Mouse (Mus musculus) heart, embryonic 13.5 days (tissue): Measurements from ENCODE around the gene Ghdc. TPM values are rescaled to one million over a fixed set of nuclear protein-coding genes. Genes with fewer than 3 reads are reported as not detected.
"Not testable (repeated sequence)": the region's sequence is repeated elsewhere in the genome, so short reads cannot be mapped to it uniquely, and the experiment has no call there.

Experiments
- ATAC-seq: fragments of 200-750 bp; cut with Nextera tagmentation; 2 replicates; pipeline ENCODE4 v1.8.0; 2017; ENCODE audit warnings: moderate TSS enrichment; ENCODE audit not compliant: insufficient number of reproducible peaks, low FRiP score, low TSS enrichment; ENCODE audit errors: extremely low read depth
- H3K27ac ChIP-seq: fragments of 300-500 bp; sonication (generic); replicated peaks from 2 replicates; pipeline ENCODE4 v1.5.1; 2015; ENCODE audit warnings: moderate library complexity, mild to moderate bottlenecking, inconsistent platforms
- H3K27me3 ChIP-seq: fragments of 300-500 bp; sonication (generic); replicated peaks from 2 replicates; pipeline ENCODE4 v1.6.1; 2015; ENCODE audit warnings: mild to moderate bottlenecking, inconsistent platforms
- H3K36me3 ChIP-seq: fragments of 300-500 bp; sonication (generic); 2 replicates; pipeline ENCODE4 v1.6.1; 2015; ENCODE audit warnings: mild to moderate bottlenecking, inconsistent platforms
- H3K4me1 ChIP-seq: fragments of 300-500 bp; sonication (generic); 2 replicates; pipeline ENCODE4 v1.6.1; 2015; ENCODE audit warnings: inconsistent platforms
- H3K4me2 ChIP-seq: fragments of 300-500 bp; sonication (generic); 2 replicates; pipeline ENCODE4 v1.6.1; 2015; ENCODE audit warnings: inconsistent platforms, mild to moderate bottlenecking, moderate library complexity
- H3K4me3 ChIP-seq: fragments of 300-500 bp; sonication (generic); 2 replicates; pipeline ENCODE4 v1.5.1; 2015; ENCODE audit warnings: moderate library complexity, mild to moderate bottlenecking, inconsistent platforms
- H3K9ac ChIP-seq: fragments of 300-500 bp; sonication (generic); 2 replicates; pipeline ENCODE4 v1.6.1; 2015; ENCODE audit warnings: inconsistent platforms, mild to moderate bottlenecking, moderate library complexity
- H3K9me3 ChIP-seq: fragments of 300-500 bp; sonication (generic); 2 replicates; pipeline ENCODE4 v1.6.1; 2016; ENCODE audit warnings: inconsistent platforms
- WGBS: fragments of 180-500 bp; shearing (Covaris S2); methylation state at CpG from one replicate; pipeline ENCODE4 v1.1.7; 2015; ENCODE audit warnings: mixed read lengths; 5-methylcytosine and 5-hydroxymethylcytosine counted together
- polyA plus RNA-seq: library from polyadenylated mRNA; unstranded; fragments of >200 nt; fragmentation: Nextera tagmentation; extraction: Ambion mirVana; gene quantifications from 2 replicates; pipeline ENCODE4 v1.2.1, GENCODE M21; 2015

Gene Ghdc
- polyA plus RNA-seq, 1 experiment from 2014 or later: 6.0 TPM

GRCm38 (mm10) chr11:100806380-100807305 is 35.9 kb upstream of the Ghdc start:
- H3K4me1 ChIP-seq: peaks cover 45% of the 10 kb centered on the region
- peak overlapping the region; percentile 29; the same call in 1 of the 2 replicates for H3K27ac ChIP-seq
- WGBS: 67% methylated on average over 20 of the region's 20 CpGs

GRCm38 (mm10) chr11:100805535-100805934 is 34.8 kb upstream of the Ghdc start:
- H3K27ac ChIP-seq: peak overlapping the region; percentile 59
- 33% methylated on average over 7 of the region's 7 CpGs for whole genome bisulfite sequencing
- H3K9ac ChIP-seq: peak overlapping the region; percentile 40; the same call in 1 of the 2 replicates
- no peaks in the 10 kb centered on the region for H3K27me3 ChIP-seq
- no peak for ATAC-seq
- H3K4me2 ChIP-seq: no peak overlapping the region
- H3K4me1 ChIP-seq: peaks cover 38% of the 10 kb centered on the region
- no peak overlapping the region for H3K4me3 ChIP-seq
- H3K9me3 ChIP-seq: no peaks in the 10 kb centered on the region
- H3K36me3 ChIP-seq: peaks cover 65% of the 10 kb centered on the region

More at GRCm38 (mm10) chr11:100806380-100807305, 35.9 kb upstream of the Ghdc start:
- Histone ChIP-seq H3K9me3 (no peaks in the 10 kb centered on the region; the same call in 1 of the 2 replicates), H3K27me3 (no peaks in the 10 kb centered on the region), H3K36me3 (peaks cover 60% of the 10 kb centered on the region), H3K4me3 (no peak overlapping the region), H3K9ac (no peak overlapping the region), H3K4me2 (no peak overlapping the region)
- ATAC-seq: no peak

GRCm38 (mm10) chr11:100804409-100804808 is 33.7 kb upstream of the Ghdc start:
- no peak for ATAC-seq
- Histone ChIP-seq H3K4me1 (peaks cover 31% of the 10 kb centered on the region), H3K4me3 (no peak overlapping the region), H3K27me3 (no peaks in the 10 kb centered on the region), H3K36me3 (peaks cover 74% of the 10 kb centered on the region), H3K9me3 (no peaks in the 10 kb centered on the region), H3K27ac (no peak overlapping the region), H3K9ac (no peak overlapping the region), H3K4me2 (no peak overlapping the region)
- 92% methylated on average over 10 of the region's 10 CpGs for whole genome bisulfite sequencing

GRCm38 (mm10) chr11:100799426-100799825 is 28.7 kb upstream of the Ghdc start:
- Histone ChIP-seq H3K27ac (no peak overlapping the region), H3K4me1 (no peaks in the 10 kb centered on the region), H3K9me3 (no peaks in the 10 kb centered on the region), H3K4me2 (no peak overlapping the region), H3K27me3 (no peaks in the 10 kb centered on the region), H3K9ac (no peak overlapping the region), H3K4me3 (no peak overlapping the region), H3K36me3 (peaks cover 87% of the 10 kb centered on the region)
- no peak for ATAC-seq
- 84% methylated on average over 5 of the region's 5 CpGs for WGBS

GRCm38 (mm10) chr11:100796585-100796984 is 25.8 kb upstream of the Ghdc start:
- Histone ChIP-seq H3K4me1 (peaks cover 3% of the 10 kb centered on the region; the same call in 1 of the 2 replicates), H3K36me3 (peaks cover 81% of the 10 kb centered on the region), H3K9me3 (no peaks in the 10 kb centered on the region), H3K27ac (no peak overlapping the region), H3K27me3 (no peaks in the 10 kb centered on the region), H3K4me3 (no peak overlapping the region), H3K4me2 (no peak overlapping the region), H3K9ac (no peak overlapping the region)
- ATAC-seq: no peak
- 70% methylated on average over 8 of the region's 8 CpGs for WGBS

- ATAC-seq: no peak
- Histone ChIP-seq H3K9ac (no peak overlapping the region), H3K4me3 (no peak overlapping the region), H3K27me3 (no peaks in the 10 kb centered on the region), H3K36me3 (peaks cover 83% of the 10 kb centered on the region), H3K4me1 (peaks cover 7% of the 10 kb centered on the region; the same call in 1 of the 2 replicates), H3K4me2 (no peak overlapping the region), H3K9me3 (no peaks in the 10 kb centered on the region), H3K27ac (no peak overlapping the region)
- 92% methylated on average over 2 of the region's 2 CpGs for WGBS
Observed at GRCm38 (mm10) chr11:100795386-100795785, 24.6 kb upstream of the Ghdc start.

GRCm38 (mm10) chr11:100791457-100792049 is 20.8 kb upstream of the Ghdc start:
- H3K27ac ChIP-seq: no peak overlapping the region; the same call in 1 of the 2 replicates

GRCm38 (mm10) chr11:100790644-100791043 is 19.9 kb upstream of the Ghdc start:
- not testable (repeated sequence) for H3K9me3 ChIP-seq, H3K4me3 ChIP-seq, H3K4me1 ChIP-seq, H3K4me2 ChIP-seq, H3K27ac ChIP-seq, ATAC-seq, H3K27me3 ChIP-seq, H3K9ac ChIP-seq
- 86% methylated on average over 9 of the region's 9 CpGs for WGBS
- H3K36me3 ChIP-seq: peaks cover 93% of the 10 kb centered on the region

More at GRCm38 (mm10) chr11:100791457-100792049, 20.8 kb upstream of the Ghdc start:
- H3K9me3 ChIP-seq: no peaks in the 10 kb centered on the region
- no peak overlapping the region for H3K9ac ChIP-seq
- no peaks in the 10 kb centered on the region for H3K27me3 ChIP-seq
- WGBS: 85% methylated on average over 2 of the region's 2 CpGs
- H3K4me3 ChIP-seq: no peak overlapping the region
- ATAC-seq: no peak
- H3K4me2 ChIP-seq: no peak overlapping the region
- H3K36me3 ChIP-seq: peaks cover 92% of the 10 kb centered on the region
- H3K4me1 ChIP-seq: peaks cover 7% of the 10 kb centered on the region; the same call in 1 of the 2 replicates

GRCm38 (mm10) chr11:100789702-100790101 is 18.9 kb upstream of the Ghdc start:
- no peak for ATAC-seq
- Histone ChIP-seq H3K27ac (no peak overlapping the region), H3K36me3 (peaks cover 93% of the 10 kb centered on the region), H3K4me3 (no peak overlapping the region), H3K9me3 (no peaks in the 10 kb centered on the region), H3K4me2 (no peak overlapping the region), H3K4me1 (peaks cover 7% of the 10 kb centered on the region; the same call in 1 of the 2 replicates), H3K9ac (no peak overlapping the region), H3K27me3 (no peaks in the 10 kb centered on the region)
- WGBS: 86% methylated on average over 3 of the region's 3 CpGs

- Histone ChIP-seq H3K4me3 (no peak overlapping the region), H3K4me2 (no peak overlapping the region), H3K9ac (no peak overlapping the region), H3K27me3 (no peaks in the 10 kb centered on the region), H3K9me3 (no peaks in the 10 kb centered on the region), H3K36me3 (peaks cover 94% of the 10 kb centered on the region), H3K4me1 (peaks cover 10% of the 10 kb centered on the region), H3K27ac (no peak overlapping the region)
- no peak for ATAC-seq
- WGBS: 92% methylated on average over 2 of the region's 2 CpGs
Observed at GRCm38 (mm10) chr11:100785774-100786173, 15.0 kb upstream of the Ghdc start.

GRCm38 (mm10) chr11:100784286-100784685 is 13.5 kb upstream of the Ghdc start:
- peaks cover 94% of the 10 kb centered on the region for H3K36me3 ChIP-seq
- 73% methylated on average over 8 of the region's 8 CpGs for WGBS

More at GRCm38 (mm10) chr11:100784286-100784685, 13.5 kb upstream of the Ghdc start:
- Histone ChIP-seq H3K4me3 (no peak overlapping the region), H3K4me2 (no peak overlapping the region), H3K4me1 (peaks cover 6% of the 10 kb centered on the region), H3K27me3 (no peaks in the 10 kb centered on the region), H3K27ac (no peak overlapping the region), H3K9ac (no peak overlapping the region), H3K9me3 (no peaks in the 10 kb centered on the region)
- ATAC-seq: no peak
